Mouse (Mus musculus) bone marrow, adult 2 months (tissue): ENCODE data around the gene Fancd2. TPM values are rescaled to one million over a fixed set of nuclear protein-coding genes. Genes with fewer than 3 reads are reported as not detected.

Experiments
- H3K27ac ChIP-seq: fragments of 200-500 bp; 2 replicates; pipeline ENCODE4 v1.5.1; 2012; ENCODE audit warnings: low read depth, mild to moderate bottlenecking, control low read depth, inconsistent platforms, low read length; ENCODE audit not compliant: control insufficient read depth, poor library complexity, insufficient read depth
- H3K4me1 ChIP-seq: fragments of 200-500 bp; 2 replicates; pipeline ENCODE4 v1.6.1; 2011; ENCODE audit warnings: low read length; ENCODE audit not compliant: control insufficient read depth, insufficient read depth
- H3K4me3 ChIP-seq: fragments of 200-500 bp; replicated peaks from 2 replicates; pipeline ENCODE3; 2011; ENCODE audit warnings: mild to moderate bottlenecking, low read depth, low read length, control low read depth; ENCODE audit not compliant: control insufficient read depth
- CTCF ChIP-seq: fragments of 200-500 bp; IDR thresholded peaks from 2 replicates; pipeline ENCODE4 v1.5.1; 2011; ENCODE audit warnings: low read length, control low read depth; ENCODE audit not compliant: control insufficient read depth, insufficient read depth
- POLR2A ChIP-seq: fragments of 200-500 bp; IDR thresholded peaks from 2 replicates; pipeline ENCODE4 v1.6.1; 2011; ENCODE audit warnings: low read depth, mild to moderate bottlenecking, control low read depth, low read length, borderline replicate concordance; ENCODE audit not compliant: control insufficient read depth
- WGBS: fragments of 180-500 bp; shearing (Covaris S2); methylation state at CpG from one replicate; pipeline ENCODE4 v1.1.7; 2018; 5-methylcytosine and 5-hydroxymethylcytosine counted together
- polyA plus RNA-seq: library from polyadenylated mRNA; stranded (reverse); fragments of >200 nt; gene quantifications from 2 replicates; pipeline ENCODE4 v1.2.4, GENCODE M21; 2011; ENCODE audit warnings: low replicate concordance; ENCODE audit not compliant: missing spikeins, insufficient read depth, insufficient read length

Gene Fancd2
- polyA plus RNA-seq, 1 experiment, result 11.0 TPM

- TF ChIP-seq CTCF, result no peak
- no peak overlapping the region for H3K4me3 ChIP-seq
- H3K4me1 ChIP-seq, result no peaks in the 10 kb centered on the region; the same call in 1 of the 2 replicates
- WGBS, result 83% methylated on average over 6 of the region's 6 CpGs
- no peak overlapping the region for H3K27ac ChIP-seq
Measured at GRCm38 (mm10) chr6:113541610-113542009, 10.1 kb downstream of the Fancd2 start.

DNA sequence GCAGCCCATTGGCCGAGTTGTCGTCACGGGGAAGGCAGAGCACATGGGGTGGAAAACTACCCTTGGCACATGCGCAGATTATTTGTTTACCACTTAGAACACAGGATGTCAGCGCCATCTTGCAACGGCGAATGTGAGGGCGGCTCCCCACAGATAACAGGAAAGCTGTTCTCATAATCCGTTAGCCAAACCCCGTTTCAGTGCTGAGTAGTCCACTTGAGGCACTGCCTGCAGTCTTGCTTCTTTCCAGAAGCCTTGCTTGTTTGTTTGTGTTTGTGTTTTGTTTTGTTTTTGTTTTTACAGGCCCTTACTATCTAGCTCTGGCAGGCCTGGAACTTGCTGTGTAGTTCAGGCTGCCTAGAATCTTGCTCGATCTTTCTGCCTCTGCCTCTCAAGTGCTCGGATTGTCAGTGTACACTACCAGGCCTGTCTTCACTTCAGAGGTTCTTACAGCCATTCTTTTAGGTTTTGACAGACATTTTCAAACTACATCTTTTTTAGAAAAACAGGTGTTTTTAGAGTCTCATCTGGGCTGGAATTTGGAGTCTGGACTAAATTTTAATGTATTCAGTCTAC lies 12.5 kb downstream of the Fancd2 start:
- 76% methylated on average over 10 of the region's 12 CpGs for WGBS
- Histone ChIP-seq H3K4me3 (no peak overlapping the region), H3K4me1 (no peaks in the 10 kb centered on the region; the same call in 1 of the 2 replicates), H3K27ac (no peak overlapping the region)
- no peak for TF ChIP-seq CTCF
- TF ChIP-seq POLR2A, result no peak

DNA sequence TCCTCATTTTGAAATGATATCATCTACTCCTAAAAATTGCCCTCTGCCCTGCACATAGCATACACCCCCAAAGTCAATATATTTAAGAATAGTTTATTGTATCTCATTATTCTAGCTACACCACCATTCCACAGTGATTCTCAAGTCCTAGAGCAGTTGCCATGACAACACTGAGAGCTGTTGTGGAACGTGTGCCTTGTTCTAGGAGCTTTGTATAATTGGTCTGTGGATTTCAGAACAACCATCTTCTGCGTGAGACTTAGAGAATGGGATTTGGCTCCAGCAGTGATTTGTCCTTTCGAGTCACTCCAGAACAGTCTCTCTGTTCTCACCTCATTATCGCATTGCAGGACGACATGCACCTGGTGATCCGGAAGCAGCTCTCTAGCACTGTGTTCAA lies 28.3 kb downstream of the Fancd2 start:
- no peaks in the 10 kb centered on the region for H3K4me1 ChIP-seq
- 92% methylated on average over 6 of the region's 6 CpGs for WGBS
- TF ChIP-seq CTCF, result no peak
- TF ChIP-seq POLR2A, result no peak
- no peak overlapping the region for H3K4me3 ChIP-seq
- H3K27ac ChIP-seq, result no peak overlapping the region

DNA sequence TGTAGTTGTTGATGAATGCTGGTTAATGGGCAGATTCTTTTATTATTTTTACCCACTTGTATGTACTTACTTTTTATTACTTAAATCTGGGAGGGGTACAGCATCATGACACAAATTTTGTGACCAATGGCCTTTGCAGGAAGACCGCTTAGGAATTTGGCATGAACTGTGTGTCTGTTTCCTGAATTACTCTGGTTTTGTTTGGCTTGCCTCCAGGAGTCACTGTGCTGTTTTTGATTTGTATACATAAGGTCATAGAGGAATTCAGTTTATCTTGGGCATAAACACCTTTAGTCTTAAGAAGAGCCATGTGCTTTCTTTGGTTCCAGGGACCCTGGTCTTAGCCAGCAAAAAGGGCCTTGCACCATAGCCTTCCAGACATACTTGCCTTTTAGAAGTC lies 33.1 kb downstream of the Fancd2 start:
- Histone ChIP-seq H3K4me3 (no peak overlapping the region), H3K27ac (no peak overlapping the region), H3K4me1 (no peaks in the 10 kb centered on the region)
- TF ChIP-seq POLR2A, result no peak
- no peak for TF ChIP-seq CTCF
- WGBS, result 89% methylated on average over 1 of the region's 1 CpGs

DNA sequence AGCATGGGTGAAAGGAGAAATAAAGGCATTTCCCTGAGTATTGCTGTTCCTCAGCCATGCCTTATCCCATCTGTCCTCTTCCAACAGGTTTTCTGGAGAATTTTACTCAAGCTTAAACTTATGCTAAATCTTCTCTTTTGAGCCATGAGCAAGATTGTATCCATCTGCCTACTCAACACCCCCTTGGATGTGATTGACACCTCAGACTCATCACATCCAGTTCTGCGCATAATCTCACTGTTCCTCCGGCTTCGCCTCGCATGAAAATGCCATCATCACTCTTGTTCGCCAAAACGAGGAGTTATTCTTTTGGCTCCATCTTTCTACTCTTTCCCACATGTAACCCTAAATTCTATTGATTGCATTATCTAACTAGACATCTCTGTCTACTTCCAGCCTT lies 44.6 kb downstream of the Fancd2 start:
- WGBS, result 95% methylated on average over 6 of the region's 6 CpGs
- H3K27ac ChIP-seq, result no peak overlapping the region
- no peak overlapping the region for H3K4me3 ChIP-seq
- H3K4me1 ChIP-seq, result no peaks in the 10 kb centered on the region
- TF ChIP-seq POLR2A, result no peak
- no peak for TF ChIP-seq CTCF

DNA sequence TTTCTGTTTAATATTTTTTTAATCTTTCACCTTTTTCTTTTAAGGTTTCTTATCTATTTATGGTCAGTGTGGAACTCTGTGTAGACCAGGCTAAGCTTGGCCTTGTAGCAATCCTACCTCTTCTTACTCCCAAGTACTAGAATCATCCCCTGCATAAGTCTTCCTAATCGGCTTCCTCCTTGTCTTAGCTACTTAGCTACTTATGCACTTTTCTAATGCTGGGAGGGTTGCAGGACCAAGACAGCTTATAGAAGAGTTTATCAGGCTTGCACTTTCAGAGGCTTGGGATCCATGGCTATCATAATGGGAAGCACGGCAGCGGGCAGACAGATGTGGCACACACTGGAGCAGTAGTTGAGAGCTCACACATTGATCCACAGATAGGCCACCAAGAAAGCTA lies 47.8 kb downstream of the Fancd2 start:
- Histone ChIP-seq H3K27ac (no peak overlapping the region), H3K4me1 (no peaks in the 10 kb centered on the region), H3K4me3 (no peak overlapping the region)
- no peak for TF ChIP-seq CTCF
- no peak for TF ChIP-seq POLR2A
- WGBS, result 94% methylated on average over 3 of the region's 3 CpGs

GRCm38 (mm10) chr6:113583023-113583422 lies 51.5 kb downstream of the Fancd2 start:
- Histone ChIP-seq H3K4me3 (no peak overlapping the region), H3K27ac (no peak overlapping the region), H3K4me1 (no peaks in the 10 kb centered on the region)
- TF ChIP-seq POLR2A (no peak), CTCF (no peak)
- WGBS, result 93% methylated on average over 4 of the region's 4 CpGs

DNA sequence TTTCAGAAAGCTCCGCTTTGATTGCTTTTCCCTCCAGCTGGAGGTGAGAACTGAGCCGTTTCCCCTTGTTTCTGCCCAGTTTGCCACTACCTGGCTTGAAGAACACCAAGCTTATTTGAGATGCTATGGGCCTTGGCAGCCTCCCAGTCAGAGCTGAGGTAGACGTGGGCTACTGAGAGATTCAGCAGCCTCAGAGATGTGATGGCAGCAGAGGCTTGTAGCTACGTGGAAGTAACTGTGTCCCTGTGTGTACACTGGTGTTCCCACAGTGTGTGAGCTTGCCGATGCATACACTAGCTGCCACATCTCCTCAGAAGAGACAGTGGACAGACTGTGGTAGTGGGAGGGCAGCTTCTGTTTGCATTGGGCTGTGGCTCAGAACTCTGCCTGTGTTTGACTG lies 53.6 kb downstream of the Fancd2 start:
- Histone ChIP-seq H3K4me1 (no peaks in the 10 kb centered on the region), H3K4me3 (no peak overlapping the region), H3K27ac (no peak overlapping the region)
- WGBS, result 91% methylated on average over 5 of the region's 5 CpGs
- TF ChIP-seq POLR2A (no peak), CTCF (no peak)

- H3K27ac ChIP-seq, result no peak overlapping the region
- TF ChIP-seq CTCF (no peak), POLR2A (no peak)
- no peak overlapping the region for H3K4me3 ChIP-seq
- WGBS, result 83% methylated on average over 5 of the region's 5 CpGs
- no peaks in the 10 kb centered on the region for H3K4me1 ChIP-seq
Measured at GRCm38 (mm10) chr6:113586466-113587183, 55.1 kb downstream of the Fancd2 start.
